Mouse (Mus musculus) stomach, embryonic 16.5 days (tissue): ENCODE data around the gene Ednrb. TPM values are rescaled to one million over a fixed set of nuclear protein-coding genes. Genes with fewer than 3 reads are reported as not detected.

Experiments
- ATAC-seq: fragments of 200-750 bp; cut with Nextera tagmentation; 2 replicates; pipeline ENCODE4 v1.8.0; 2017; ENCODE audit warnings: moderate number of reproducible peaks, moderate TSS enrichment; ENCODE audit not compliant: insufficient read depth, low FRiP score
- H3K27ac ChIP-seq: fragments of 300-500 bp; sonication (generic); 2 replicates; pipeline ENCODE4 v1.5.1; 2014; ENCODE audit warnings: low read length
- H3K27me3 ChIP-seq: fragments of 300-500 bp; sonication (generic); 2 replicates; pipeline ENCODE4 v1.6.1; 2014; ENCODE audit warnings: low read length, control low read depth, mixed read lengths; ENCODE audit not compliant: control insufficient read depth, insufficient read depth
- H3K36me3 ChIP-seq: fragments of 300-500 bp; sonication (generic); 2 replicates; pipeline ENCODE4 v1.6.1; 2014; ENCODE audit warnings: low read length; ENCODE audit not compliant: control insufficient read depth, insufficient read depth
- H3K4me1 ChIP-seq: fragments of 300-500 bp; sonication (generic); 2 replicates; pipeline ENCODE4 v1.6.1; 2014; ENCODE audit warnings: low read length, control low read depth, mixed read lengths; ENCODE audit not compliant: control insufficient read depth, insufficient read depth
- H3K4me2 ChIP-seq: fragments of 300-500 bp; sonication (generic); 2 replicates; pipeline ENCODE4 v1.6.1; 2014; ENCODE audit warnings: low read depth, low read length, mixed read lengths
- H3K4me3 ChIP-seq: fragments of 300-500 bp; sonication (generic); replicated peaks from 2 replicates; pipeline ENCODE4 v1.5.1; 2014; ENCODE audit warnings: mild to moderate bottlenecking, low read length
- H3K9ac ChIP-seq: fragments of 300-500 bp; sonication (generic); 2 replicates; pipeline ENCODE4 v1.6.1; 2014; ENCODE audit warnings: low read length
- H3K9me3 ChIP-seq: fragments of 300-500 bp; sonication (generic); replicated peaks from 2 replicates; pipeline ENCODE4 v1.6.1; 2016; ENCODE audit warnings: low read length, control low read depth; ENCODE audit not compliant: control insufficient read depth
- WGBS: fragments of 180-500 bp; shearing (Covaris S2); extraction: QIAGEN DNeasy Blood & Tissue Kit; methylation state at CpG from one replicate; pipeline ENCODE4 v1.1.7; 2014; 5-methylcytosine and 5-hydroxymethylcytosine counted together
- polyA plus RNA-seq: library from polyadenylated mRNA; unstranded; fragments of >200 nt; fragmentation: Nextera tagmentation; extraction: Ambion mirVana; gene quantifications from 2 replicates; pipeline ENCODE4 v1.2.1, GENCODE M21; 2015

The Ednrb gene
- polyA plus RNA-seq, 1 experiment from 2014 or later, result 109 TPM

- Histone ChIP-seq H3K27me3 (no peaks in the 10 kb centered on the region), H3K36me3 (no peaks in the 10 kb centered on the region), H3K9me3 (no peaks in the 10 kb centered on the region), H3K4me1 (no peaks in the 10 kb centered on the region), H3K4me3 (no peak overlapping the region), H3K9ac (no peak overlapping the region), H3K27ac (no peak overlapping the region), H3K4me2 (no peak overlapping the region)
- ATAC-seq, result no peak
- 69% methylated on average over 3 of the region's 3 CpGs for WGBS
Measured at GRCm38 (mm10) chr14:103813246-103813645, 31.0 kb downstream of the Ednrb start.

GRCm38 (mm10) chr14:103811291-103811690 lies 32.9 kb downstream of the Ednrb start:
- no peaks in the 10 kb centered on the region for H3K36me3 ChIP-seq
- 94% methylated on average over 7 of the region's 7 CpGs for WGBS
- no peak overlapping the region for H3K9ac ChIP-seq
- no peaks in the 10 kb centered on the region for H3K9me3 ChIP-seq
- no peak for ATAC-seq
- no peak overlapping the region for H3K27ac ChIP-seq
- H3K4me2 ChIP-seq, result no peak overlapping the region
- no peaks in the 10 kb centered on the region for H3K27me3 ChIP-seq
- no peaks in the 10 kb centered on the region for H3K4me1 ChIP-seq
- no peak overlapping the region for H3K4me3 ChIP-seq

GRCm38 (mm10) chr14:103803907-103804659 lies 40.1 kb downstream of the Ednrb start:
- no peaks in the 10 kb centered on the region for H3K4me1 ChIP-seq
- H3K27me3 ChIP-seq, result no peaks in the 10 kb centered on the region
- no peak overlapping the region for H3K4me2 ChIP-seq
- WGBS, result 66% methylated on average over 4 of the region's 4 CpGs
- no peak for ATAC-seq
- H3K27ac ChIP-seq, result no peak overlapping the region
- H3K4me3 ChIP-seq, result no peak overlapping the region
- no peak overlapping the region for H3K9ac ChIP-seq
- no peaks in the 10 kb centered on the region for H3K9me3 ChIP-seq
- H3K36me3 ChIP-seq, result no peaks in the 10 kb centered on the region

GRCm38 (mm10) chr14:103797123-103797522 lies 47.1 kb downstream of the Ednrb start:
- no peak for ATAC-seq
- 78% methylated on average over 3 of the region's 3 CpGs for WGBS

GRCm38 (mm10) chr14:103795591-103795990 lies 48.6 kb downstream of the Ednrb start:
- no peaks in the 10 kb centered on the region; the same call in 1 of the 2 replicates for H3K9me3 ChIP-seq
- no peak for ATAC-seq
- 80% methylated on average over 1 of the region's 1 CpGs for WGBS

More at GRCm38 (mm10) chr14:103797123-103797522, 47.1 kb downstream of the Ednrb start:
- no peaks in the 10 kb centered on the region for H3K36me3 ChIP-seq
- H3K9ac ChIP-seq, result no peak overlapping the region
- H3K4me2 ChIP-seq, result no peak overlapping the region
- no peak overlapping the region for H3K4me3 ChIP-seq
- H3K27me3 ChIP-seq, result no peaks in the 10 kb centered on the region
- no peak overlapping the region for H3K27ac ChIP-seq
- no peaks in the 10 kb centered on the region; the same call in 1 of the 2 replicates for H3K4me1 ChIP-seq
- H3K9me3 ChIP-seq, result no peaks in the 10 kb centered on the region; the same call in 1 of the 2 replicates

GRCm38 (mm10) chr14:103793409-103793808 lies 50.8 kb downstream of the Ednrb start:
- H3K9me3 ChIP-seq, result no peaks in the 10 kb centered on the region; the same call in 1 of the 2 replicates
- no peak for ATAC-seq
- H3K27me3 ChIP-seq, result no peaks in the 10 kb centered on the region
- no peaks in the 10 kb centered on the region; the same call in 1 of the 2 replicates for H3K4me1 ChIP-seq
- no peak overlapping the region for H3K4me2 ChIP-seq
- no peak overlapping the region for H3K4me3 ChIP-seq
- no peaks in the 10 kb centered on the region for H3K36me3 ChIP-seq
- H3K27ac ChIP-seq, result no peak overlapping the region
- no peak overlapping the region for H3K9ac ChIP-seq
- 72% methylated on average over 5 of the region's 5 CpGs for WGBS

More at GRCm38 (mm10) chr14:103795591-103795990, 48.6 kb downstream of the Ednrb start:
- Histone ChIP-seq H3K27me3 (no peaks in the 10 kb centered on the region), H3K36me3 (no peaks in the 10 kb centered on the region), H3K27ac (no peak overlapping the region), H3K9ac (no peak overlapping the region), H3K4me3 (no peak overlapping the region), H3K4me2 (no peak overlapping the region), H3K4me1 (no peaks in the 10 kb centered on the region; the same call in 1 of the 2 replicates)

GRCm38 (mm10) chr14:103792726-103793125 lies 51.5 kb downstream of the Ednrb start:
- 20% methylated on average over 1 of the region's 1 CpGs for WGBS
- no peak for ATAC-seq
- no peaks in the 10 kb centered on the region for H3K27me3 ChIP-seq
- H3K4me1 ChIP-seq, result no peaks in the 10 kb centered on the region; the same call in 1 of the 2 replicates
- no peak overlapping the region for H3K9ac ChIP-seq
- no peak overlapping the region for H3K4me2 ChIP-seq
- no peak overlapping the region for H3K27ac ChIP-seq
- no peak overlapping the region for H3K4me3 ChIP-seq
- H3K9me3 ChIP-seq, result no peaks in the 10 kb centered on the region; the same call in 1 of the 2 replicates
- H3K36me3 ChIP-seq, result no peaks in the 10 kb centered on the region

- Histone ChIP-seq H3K4me2 (no peak overlapping the region), H3K36me3 (no peaks in the 10 kb centered on the region), H3K27me3 (no peaks in the 10 kb centered on the region), H3K9me3 (no peaks in the 10 kb centered on the region), H3K4me1 (no peaks in the 10 kb centered on the region), H3K27ac (no peak overlapping the region), H3K9ac (no peak overlapping the region), H3K4me3 (no peak overlapping the region)
- WGBS, result 83% methylated on average over 2 of the region's 2 CpGs
- ATAC-seq, result no peak
Measured at GRCm38 (mm10) chr14:103787547-103787946, 56.7 kb downstream of the Ednrb start.

GRCm38 (mm10) chr14:103785096-103785965 lies 58.9 kb downstream of the Ednrb start:
- H3K4me3 ChIP-seq, result no peak overlapping the region; the same call in 1 of the 2 replicates
- no peaks in the 10 kb centered on the region for H3K27me3 ChIP-seq
- ATAC-seq, result peak; percentile 83
- H3K9ac ChIP-seq, result no peak overlapping the region
- no peaks in the 10 kb centered on the region for H3K9me3 ChIP-seq
- H3K27ac ChIP-seq, result peak overlapping the region; percentile 72
- peak overlapping the region; percentile 12 for H3K4me2 ChIP-seq
- no peaks in the 10 kb centered on the region for H3K36me3 ChIP-seq
- no peaks in the 10 kb centered on the region for H3K4me1 ChIP-seq
- 40% methylated on average over 9 of the region's 9 CpGs for whole genome bisulfite sequencing
